Mouse (Mus musculus) embryonic facial prominence, embryonic 14.5 days (tissue): ENCODE measurements around the gene Mvb12b. TPM values are rescaled to one million over a fixed set of nuclear protein-coding genes. Genes with fewer than 3 reads are reported as not detected.
A peak's percentile ranks its signal among the peaks of the same experiment; 100 is the strongest.

Experiments used
- ATAC-seq: fragments of 200-750 bp; cut with Nextera tagmentation; 2 replicates; pipeline ENCODE4 v1.8.0; 2017; ENCODE audit warnings: low read depth, moderate number of reproducible peaks, moderate TSS enrichment
- DNase-seq: peaks from one replicate; pipeline ENCODE4 v3.0.0-alpha.2; 2015; ENCODE audit warnings: low spot score
- H3K27ac ChIP-seq: fragments of 300-500 bp; sonication (generic); replicated peaks from 2 replicates; pipeline ENCODE4 v1.5.1; 2014; ENCODE audit warnings: low read depth, mild to moderate bottlenecking, low read length, moderate library complexity
- H3K27me3 ChIP-seq: fragments of 300-500 bp; sonication (generic); replicated peaks from 2 replicates; pipeline ENCODE4 v1.6.1; 2014; ENCODE audit warnings: low read length; ENCODE audit not compliant: control insufficient read depth, insufficient read depth
- H3K36me3 ChIP-seq: fragments of 300-500 bp; sonication (generic); 2 replicates; pipeline ENCODE4 v1.6.1; 2014; ENCODE audit warnings: low read length, mixed read lengths; ENCODE audit not compliant: control insufficient read depth, insufficient read depth
- H3K4me1 ChIP-seq: fragments of 300-500 bp; sonication (generic); 2 replicates; pipeline ENCODE4 v1.6.1; 2014; ENCODE audit warnings: antibody characterized with exemption, low read length; ENCODE audit not compliant: control insufficient read depth, insufficient read depth
- H3K4me2 ChIP-seq: fragments of 300-500 bp; sonication (generic); 2 replicates; pipeline ENCODE4 v1.6.1; 2014; ENCODE audit warnings: low read depth, mild to moderate bottlenecking, low read length, moderate library complexity, mixed read lengths
- H3K4me3 ChIP-seq: fragments of 300-500 bp; sonication (generic); 2 replicates; pipeline ENCODE4 v1.5.1; 2014; ENCODE audit warnings: low read depth, mild to moderate bottlenecking, low read length
- H3K9ac ChIP-seq: fragments of 300-500 bp; sonication (generic); 2 replicates; pipeline ENCODE4 v1.6.1; 2014; ENCODE audit warnings: low read depth, mild to moderate bottlenecking, low read length, moderate library complexity, mixed read lengths
- H3K9me3 ChIP-seq: fragments of 300-500 bp; sonication (generic); 2 replicates; pipeline ENCODE4 v1.6.1; 2016; ENCODE audit warnings: low read length; ENCODE audit not compliant: control insufficient read depth
- WGBS: fragments of 180-500 bp; shearing (Covaris S2); extraction: QIAGEN DNeasy Blood & Tissue Kit; methylation state at CpG from one replicate; pipeline ENCODE4 v1.1.7; 2014; 5-methylcytosine and 5-hydroxymethylcytosine counted together
- polyA plus RNA-seq: library from polyadenylated mRNA; unstranded; fragments of >200 nt; fragmentation: Nextera tagmentation; extraction: Ambion mirVana; gene quantifications from 2 replicates; pipeline ENCODE4 v1.2.1, GENCODE M21; 2014

The Mvb12b gene
- 14.1 and 16.3 TPM in 2 replicates for polyA plus RNA-seq

GRCm38 (mm10) chr2:33887328-33888099 lies at the start of gene Mvb12b:
Gene Mvb12b, minus strand, starts transcription at chr2:33887946.
- H3K27me3 ChIP-seq = no peaks in the 10 kb centered on the region
- H3K9me3 ChIP-seq = no peaks in the 10 kb centered on the region; the same call in 1 of the 2 replicates
- under 1% methylated on average over 20 of the region's 67 CpGs for WGBS
- H3K27ac ChIP-seq = peak within 1 kb of the TSS; percentile 91
- peak; percentile 82 for ATAC-seq
- peak within 1 kb of the TSS; percentile 94 for H3K4me2 ChIP-seq
- DNase-seq = peak; percentile 67
- 0 out of 2 replicates have a peak, but pooled peaks cover 4% of the 10 kb centered on the region for H3K36me3 ChIP-seq
- peaks cover 20% of the 10 kb centered on the region for H3K4me1 ChIP-seq
- peak within 1 kb of the TSS; percentile 82 for H3K4me3 ChIP-seq
- peak within 1 kb of the TSS; percentile 98 for H3K9ac ChIP-seq

- no peaks in the 10 kb centered on the region for H3K36me3 ChIP-seq
- H3K27me3 ChIP-seq = no peaks in the 10 kb centered on the region
- no peak overlapping the region for H3K9ac ChIP-seq
- no peak overlapping the region for H3K4me3 ChIP-seq
- no peak overlapping the region for H3K4me2 ChIP-seq
- DNase-seq = no peak
- H3K9me3 ChIP-seq = peaks cover 5% of the 10 kb centered on the region; the same call in 1 of the 2 replicates
- ATAC-seq = no peak
- H3K4me1 ChIP-seq = no peaks in the 10 kb centered on the region
- WGBS = 46% methylated on average over 9 of the region's 9 CpGs
- no peak overlapping the region for H3K27ac ChIP-seq
These were observed 48.0 kb upstream of the Mvb12b start for GRCm38 (mm10) chr2:33935756-33936155.

- 64% methylated on average over 10 of the region's 10 CpGs for WGBS
- Histone ChIP-seq H3K4me1 (no peaks in the 10 kb centered on the region), H3K9me3 (peaks cover 5% of the 10 kb centered on the region; the same call in 1 of the 2 replicates), H3K27ac (no peak overlapping the region), H3K27me3 (no peaks in the 10 kb centered on the region), H3K4me3 (no peak overlapping the region), H3K36me3 (no peaks in the 10 kb centered on the region), H3K4me2 (no peak overlapping the region), H3K9ac (no peak overlapping the region)
- ATAC-seq (0 out of 2 replicates have a peak, but pooled peaks have one; percentile 30), DNase-seq (no peak)
These were observed 46.1 kb upstream of the Mvb12b start for GRCm38 (mm10) chr2:33933606-33934510.

- Histone ChIP-seq H3K27me3 (no peaks in the 10 kb centered on the region), H3K4me3 (no peak overlapping the region), H3K9ac (no peak overlapping the region), H3K4me1 (no peaks in the 10 kb centered on the region), H3K36me3 (no peaks in the 10 kb centered on the region), H3K4me2 (no peak overlapping the region), H3K27ac (no peak overlapping the region), H3K9me3 (peaks cover 5% of the 10 kb centered on the region; the same call in 1 of the 2 replicates)
- DNase-seq = no peak
- 82% methylated on average over 5 of the region's 5 CpGs for WGBS
- no peak for ATAC-seq
These were observed 43.4 kb upstream of the Mvb12b start for GRCm38 (mm10) chr2:33931161-33931560.

- H3K4me1 ChIP-seq = peaks cover 2% of the 10 kb centered on the region; the same call in 1 of the 2 replicates
- no peaks in the 10 kb centered on the region for H3K9me3 ChIP-seq
- H3K36me3 ChIP-seq = no peaks in the 10 kb centered on the region
- H3K27ac ChIP-seq = no peak overlapping the region
- DNase-seq (no peak), ATAC-seq (no peak)
- no peaks in the 10 kb centered on the region; the same call in 1 of the 2 replicates for H3K27me3 ChIP-seq
- H3K4me2 ChIP-seq = no peak overlapping the region
- H3K4me3 ChIP-seq = no peak overlapping the region
- 78% methylated on average over 5 of the region's 5 CpGs for WGBS
- no peak overlapping the region for H3K9ac ChIP-seq
These were observed 37.5 kb upstream of the Mvb12b start for GRCm38 (mm10) chr2:33925288-33925687.

- Histone ChIP-seq H3K4me3 (no peak overlapping the region), H3K27me3 (no peaks in the 10 kb centered on the region; the same call in 1 of the 2 replicates), H3K27ac (no peak overlapping the region), H3K36me3 (no peaks in the 10 kb centered on the region), H3K9ac (no peak overlapping the region), H3K9me3 (no peaks in the 10 kb centered on the region), H3K4me2 (no peak overlapping the region), H3K4me1 (peaks cover 8% of the 10 kb centered on the region)
- peak; percentile 66 for DNase-seq
- whole genome bisulfite sequencing = 69% methylated on average over 5 of the region's 5 CpGs
- peak; percentile 59; the same call in 1 of the 2 replicates for ATAC-seq
These were observed 35.7 kb upstream of the Mvb12b start for GRCm38 (mm10) chr2:33923482-33923881.

GRCm38 (mm10) chr2:33922466-33922865 lies 34.7 kb upstream of the Mvb12b start:
- WGBS = 80% methylated on average over 2 of the region's 2 CpGs
- Histone ChIP-seq H3K4me1 (peaks cover 8% of the 10 kb centered on the region), H3K4me3 (no peak overlapping the region), H3K4me2 (no peak overlapping the region), H3K36me3 (no peaks in the 10 kb centered on the region), H3K27ac (no peak overlapping the region), H3K9ac (no peak overlapping the region), H3K27me3 (no peaks in the 10 kb centered on the region; the same call in 1 of the 2 replicates), H3K9me3 (no peaks in the 10 kb centered on the region)
- ATAC-seq (no peak), DNase-seq (no peak)

- Histone ChIP-seq H3K4me2 (peak overlapping the region; percentile 18; the same call in 1 of the 2 replicates), H3K4me1 (peaks cover 8% of the 10 kb centered on the region), H3K9me3 (no peaks in the 10 kb centered on the region), H3K9ac (peak overlapping the region; percentile 25; the same call in 1 of the 2 replicates), H3K27ac (no peak overlapping the region), H3K27me3 (no peaks in the 10 kb centered on the region; the same call in 1 of the 2 replicates), H3K4me3 (no peak overlapping the region), H3K36me3 (no peaks in the 10 kb centered on the region)
- ATAC-seq (peak; percentile 67; the same call in 1 of the 2 replicates), DNase-seq (peak; percentile 76)
- WGBS = 19% methylated on average over 22 of the region's 22 CpGs
These were observed 32.3 kb upstream of the Mvb12b start for GRCm38 (mm10) chr2:33919934-33920615.
